ENCODE assay signal across 18 mouse cellular contexts in genomic region chrX:129547606-129548005, GRCm38 (mm10).
DNase-seq lines count a peak whose midpoint lies in the region; ATAC-seq and TF ChIP-seq lines count a peak whose summit lies in the region.
"Had no signal": no experiment of that assay in that cellular context is flagged by ENCODE, and none has a peak within 500 bp of the region (broad histone marks: within the 10 kb centered on the region; RNA-seq: fewer than 3 reads in every experiment).

No protein-coding gene starts in this region.

- no peak overlapping the region for H3K4me2 ChIP-seq in limb, embryonic 14.5 days (replicated peaks; ENCODE audit: low read depth, low read length, severe bottlenecking)
- H3K4me2 ChIP-seq: forebrain, embryonic 15.5 days; heart, embryonic 11.5 days; limb, embryonic 15.5 days had no signal

- ATAC-seq in limb, embryonic 14.5 days (ENCODE audit: low FRiP score, low read depth), result no peak
- ATAC-seq: forebrain, embryonic 15.5 days; hindbrain, postnatal 0 days had no signal

- no peaks in the 10 kb centered on the region for H3K4me1 ChIP-seq in limb, embryonic 14.5 days (ENCODE audit: control insufficient read depth, insufficient read depth, low read length)
- no peaks in the 10 kb centered on the region for H3K4me1 ChIP-seq in limb, embryonic 10.5 days
- H3K4me1 ChIP-seq: forebrain, embryonic 15.5 days; limb, embryonic 15.5 days had no signal

- H3K9me3 ChIP-seq in limb, embryonic 14.5 days (ENCODE audit: control insufficient read depth, low read length), result no peaks in the 10 kb centered on the region
- no peaks in the 10 kb centered on the region for H3K9me3 ChIP-seq in limb, embryonic 10.5 days (replicated peaks)
- H3K9me3 ChIP-seq: forebrain, embryonic 15.5 days; limb, embryonic 15.5 days had no signal

- no peak overlapping the region for H3K9ac ChIP-seq in limb, embryonic 14.5 days (ENCODE audit: low read depth, low read length, severe bottlenecking)
- H3K9ac ChIP-seq: forebrain, embryonic 15.5 days; limb, embryonic 15.5 days had no signal

- WGBS in limb, embryonic 14.5 days, result 86% methylated on average over 2 of the region's 2 CpGs
- WGBS in limb, embryonic 10.5 days, result 76% methylated on average over 2 of the region's 2 CpGs

- no peak overlapping the region for H3K27ac ChIP-seq in limb, embryonic 14.5 days (replicated peaks; ENCODE audit: low read depth, low read length)
- H3K27ac ChIP-seq in limb, embryonic 10.5 days, result no peak overlapping the region
- H3K27ac ChIP-seq: forebrain, embryonic 15.5 days; hindbrain, postnatal 0 days; limb, embryonic 15.5 days had no signal

- no peak overlapping the region for H3K4me3 ChIP-seq in limb, embryonic 14.5 days (replicated peaks; ENCODE audit: low read length)
- no peak overlapping the region for H3K4me3 ChIP-seq in limb, embryonic 10.5 days
- H3K4me3 ChIP-seq: erythroblast, embryonic 14.5 days; forebrain, embryonic 15.5 days; limb, embryonic 15.5 days; myocyte had no signal

- no peak for TF ChIP-seq POLR2A in limb, embryonic 14.5 days (IDR thresholded peaks at IDR 0.05; ENCODE audit: borderline replicate concordance, extremely low read depth, insufficient read depth, insufficient read length)

- peak; percentile 21 for DNase-seq in embryo, embryonic 11 days
- no peak for DNase-seq in embryo, embryonic 9.5 days (ENCODE audit: extremely low spot score)
- peak; percentile 5 for DNase-seq in limb, embryonic 14.5 days (ENCODE audit: low spot score)
- no peak for DNase-seq in limb, embryonic 10.5 days (ENCODE audit: low spot score)
- peak; percentile 25 for DNase-seq in 416B (ENCODE audit: low read depth)
- DNase-seq in brain, adult 2 months (ENCODE audit: low read depth, low spot score), result peak; percentile 1
- DNase-seq in spleen, postnatal 14 days (ENCODE audit: low spot score in 2 of 2), result no peak
- no peak for DNase-seq in heart, adult 11 months
- DNase-seq: cerebellum, adult 11-12 months; heart, postnatal 36 days; kidney, adult 8-10 months; lung, adult 2 months had no signal

- no peaks in the 10 kb centered on the region for H3K36me3 ChIP-seq in limb, embryonic 14.5 days (ENCODE audit: control insufficient read depth, insufficient read depth, low read length)
- H3K36me3 ChIP-seq in limb, embryonic 10.5 days, result no peaks in the 10 kb centered on the region
- H3K36me3 ChIP-seq: forebrain, embryonic 15.5 days; limb, embryonic 15.5 days had no signal

- H3K27me3 ChIP-seq in limb, embryonic 14.5 days (ENCODE audit: control insufficient read depth, insufficient read depth, low read length), result no peaks in the 10 kb centered on the region
- H3K27me3 ChIP-seq in limb, embryonic 10.5 days (ENCODE audit: low read depth, poor library complexity, severe bottlenecking), result no peaks in the 10 kb centered on the region
- H3K27me3 ChIP-seq: forebrain, embryonic 15.5 days; limb, embryonic 15.5 days had no signal

Comparison
In these comparisons a context has a peak if more than half of its experiments do, and no peak if none do; other contexts are left out.
1. DNase-seq: peak in embryo, embryonic 11 days (single experiment), limb, embryonic 14.5 days (single experiment), 416B (single experiment) and brain, adult 2 months (single experiment); none in embryo, embryonic 9.5 days (single experiment), limb, embryonic 10.5 days (single experiment), spleen, postnatal 14 days (0 of 2) and heart, adult 11 months (single experiment).